Mouse (Mus musculus) lung, adult 2 months (tissue): ENCODE measurements around the gene Ift27.

Experiments
- CTCF ChIP-seq: fragments of 200-500 bp; IDR thresholded peaks from 2 replicates; pipeline ENCODE4 v1.5.1; 2011; ENCODE audit warnings: mild to moderate bottlenecking, low read length, control low read depth; ENCODE audit not compliant: insufficient read depth
- POLR2A ChIP-seq: fragments of 200-500 bp; IDR thresholded peaks from 2 replicates; pipeline ENCODE4 v1.6.1; 2011; ENCODE audit warnings: low read depth, mild to moderate bottlenecking, control low read depth, low read length, borderline replicate concordance; ENCODE audit errors: extremely low read depth

GRCm38 (mm10) chr15:78185609-78186008 lies 11.7 kb upstream of the Ift27 start:
- TF ChIP-seq POLR2A (no peak), CTCF (no peak)
